Mouse (Mus musculus) ES-Bruce4 (cell line): ENCODE data around the gene Wap. TPM values are rescaled to one million over a fixed set of nuclear protein-coding genes. Genes with fewer than 3 reads are reported as not detected.

Experiments
- H3K27ac ChIP-seq: 2 replicates; pipeline ENCODE4 v1.5.1; 2012; ENCODE audit warnings: low read length, inconsistent platforms; ENCODE audit not compliant: insufficient read depth
- H3K27me3 ChIP-seq: 2 replicates; pipeline ENCODE4 v1.6.1; 2012; ENCODE audit warnings: mild to moderate bottlenecking, low read length, inconsistent platforms; ENCODE audit not compliant: control insufficient read depth, poor library complexity, insufficient read depth, severe bottlenecking
- H3K36me3 ChIP-seq: 2 replicates; pipeline ENCODE4 v1.6.1; 2012; ENCODE audit warnings: inconsistent platforms, mild to moderate bottlenecking, low read length, moderate library complexity; ENCODE audit not compliant: control insufficient read depth, poor library complexity, insufficient read depth, severe bottlenecking
- H3K4me1 ChIP-seq: one replicate; pipeline ENCODE4 v1.8.1; 2011; ENCODE audit warnings: low read length; ENCODE audit not compliant: control insufficient read depth, insufficient read depth
- H3K4me3 ChIP-seq: 2 replicates; pipeline ENCODE4 v1.5.1; 2011; ENCODE audit warnings: low read depth, mild to moderate bottlenecking, low read length
- H3K9ac ChIP-seq: 2 replicates; pipeline ENCODE4 v1.6.1; 2012; ENCODE audit warnings: low read depth, mild to moderate bottlenecking, inconsistent platforms; ENCODE audit not compliant: poor library complexity, severe bottlenecking
- H3K9me3 ChIP-seq: replicated peaks from 2 replicates; pipeline ENCODE4 v1.6.1; 2012; ENCODE audit warnings: mild to moderate bottlenecking, low read length, inconsistent platforms; ENCODE audit not compliant: control insufficient read depth, poor library complexity, insufficient read depth, severe bottlenecking
- CTCF ChIP-seq: IDR thresholded peaks from one replicate; pipeline ENCODE4 v1.8.1; 2011; ENCODE audit warnings: low read depth, low read length
- EP300 ChIP-seq: IDR thresholded peaks from 2 replicates; pipeline ENCODE4 v1.6.1; 2011; ENCODE audit warnings: low read depth, low read length; ENCODE audit not compliant: insufficient read depth
- POLR2A ChIP-seq: IDR thresholded peaks from one replicate; pipeline ENCODE4 v1.8.1; 2011; ENCODE audit warnings: low read length; ENCODE audit not compliant: insufficient read depth
- polyA plus RNA-seq: library from polyadenylated mRNA; stranded (reverse); fragments of >200 nt; gene quantifications from 2 replicates; pipeline ENCODE4 v1.2.4, GENCODE M21; 2011; ENCODE audit warnings: low read depth; ENCODE audit not compliant: missing spikeins, insufficient read depth, insufficient read length

The Wap gene
- polyA plus RNA-seq, 1 experiment, result not detected

DNA sequence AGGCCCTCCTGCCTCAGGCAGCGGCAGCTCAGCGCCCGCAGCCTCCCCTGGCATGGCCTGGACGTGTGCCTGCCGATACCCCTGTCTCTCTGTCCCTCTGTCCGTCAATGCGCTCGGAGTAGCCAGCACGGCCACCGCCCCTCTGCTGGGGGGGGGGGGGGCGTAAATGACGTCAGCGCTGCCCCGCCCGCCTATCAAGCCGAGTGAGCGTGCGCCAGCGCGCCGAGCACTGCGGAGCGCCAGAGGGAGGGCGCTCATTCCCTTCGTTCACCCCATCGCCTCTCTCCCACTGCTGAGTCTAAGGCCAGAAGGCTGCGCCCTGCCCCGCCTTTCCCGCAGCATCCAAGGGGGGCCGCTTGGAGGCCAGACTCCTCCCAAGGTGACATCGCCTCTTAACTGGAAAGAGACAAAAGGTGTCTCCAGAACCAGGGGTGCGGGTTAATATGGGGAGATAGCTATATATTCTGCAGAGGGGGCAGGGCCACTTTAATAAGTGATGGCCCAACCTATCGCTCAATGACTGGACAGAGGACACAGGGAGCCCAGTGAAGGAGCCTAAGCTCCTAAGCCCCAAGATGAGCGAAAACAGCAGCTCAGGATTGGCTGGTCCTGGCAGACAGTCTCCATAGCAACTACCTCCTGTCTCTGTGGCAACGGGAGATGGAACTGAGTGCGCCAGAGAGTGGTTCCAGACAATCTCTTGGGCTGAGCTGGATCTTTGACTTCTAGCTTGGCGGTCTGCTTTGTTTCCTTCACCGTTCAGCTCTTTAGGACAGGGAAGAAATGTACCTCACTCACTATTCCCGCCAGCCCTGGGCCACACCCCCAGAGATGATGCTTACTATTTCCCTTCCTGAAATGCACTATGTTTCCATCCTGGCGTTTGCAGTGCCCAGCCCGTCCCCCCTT, 32.7 kb downstream of the Wap start, which contains the start of gene Nacad:
Gene Nacad, minus strand, starts transcription at position 563 of the 909 bp plus-strand sequence.
- TF ChIP-seq CTCF (no peak), EP300 (no peak), POLR2A (no peak)
- H3K27me3 ChIP-seq, result no peaks in the 10 kb centered on the region

DNA sequence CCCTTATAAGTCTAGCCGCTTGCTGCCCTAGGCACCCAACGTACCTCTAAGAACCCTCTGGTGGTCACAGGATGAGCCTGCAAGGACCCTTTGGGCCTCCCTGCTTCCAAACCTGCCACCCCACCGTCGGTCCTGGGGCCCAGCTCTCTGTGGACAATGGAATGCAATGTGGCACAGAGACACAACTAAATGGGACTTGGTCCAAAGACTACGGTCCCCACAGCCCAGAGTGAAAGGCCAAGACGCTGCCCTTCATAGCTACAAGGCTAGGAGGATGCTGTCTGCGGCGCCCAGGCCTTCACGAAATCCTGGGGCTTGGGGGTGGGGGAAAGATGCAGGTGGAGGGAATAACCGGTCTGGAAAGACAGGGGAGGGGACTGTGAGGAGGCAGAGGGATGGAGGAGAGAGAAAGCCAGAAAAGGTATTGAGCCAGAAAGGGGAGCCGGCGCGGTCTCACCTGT, 33.4 kb downstream of the Wap start:
- no peak overlapping the region for H3K9ac ChIP-seq
- TF ChIP-seq EP300, result no peak
- no peak for TF ChIP-seq CTCF
- no peak for TF ChIP-seq POLR2A
- peak overlapping the region; percentile 45 for H3K4me3 ChIP-seq
- no peaks in the 10 kb centered on the region for H3K9me3 ChIP-seq
- H3K4me1 ChIP-seq, result no peaks in the 10 kb centered on the region
- no peaks in the 10 kb centered on the region for H3K36me3 ChIP-seq
- no peak overlapping the region for H3K27ac ChIP-seq
- H3K27me3 ChIP-seq, result no peaks in the 10 kb centered on the region

More for the DNA sequence above, 32.7 kb downstream of the Wap start, which contains the start of gene Nacad:
- Histone ChIP-seq H3K9me3 (no peaks in the 10 kb centered on the region), H3K9ac (no peak within 1 kb of the TSS), H3K27ac (no peak within 1 kb of the TSS), H3K4me1 (no peaks in the 10 kb centered on the region), H3K4me3 (peak within 1 kb of the TSS; percentile 45), H3K36me3 (no peaks in the 10 kb centered on the region; the same call in 1 of the 2 replicates)

DNA sequence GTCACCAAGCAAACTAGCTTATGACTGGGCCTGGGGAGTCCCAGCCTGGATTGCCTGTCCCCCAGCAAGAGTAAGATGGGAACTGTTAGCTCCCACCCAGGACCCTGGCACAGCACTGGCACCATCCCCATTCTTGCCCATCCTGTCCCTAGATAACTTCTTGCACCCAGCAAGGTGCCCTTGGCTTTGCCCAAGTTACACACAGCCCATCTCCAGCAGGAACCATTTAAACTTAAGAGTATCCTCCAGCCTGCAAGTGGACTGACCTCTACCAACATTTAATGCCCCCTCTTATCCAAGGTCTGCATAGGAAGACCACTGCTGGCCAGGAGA, 33.9 kb downstream of the Wap start:
- H3K9me3 ChIP-seq, result no peaks in the 10 kb centered on the region
- TF ChIP-seq CTCF (no peak), POLR2A (no peak), EP300 (no peak)
- H3K27ac ChIP-seq, result no peak overlapping the region
- H3K4me1 ChIP-seq, result no peaks in the 10 kb centered on the region
- H3K4me3 ChIP-seq, result no peak overlapping the region
- H3K9ac ChIP-seq, result no peak overlapping the region
- no peaks in the 10 kb centered on the region for H3K36me3 ChIP-seq
- H3K27me3 ChIP-seq, result no peaks in the 10 kb centered on the region

DNA sequence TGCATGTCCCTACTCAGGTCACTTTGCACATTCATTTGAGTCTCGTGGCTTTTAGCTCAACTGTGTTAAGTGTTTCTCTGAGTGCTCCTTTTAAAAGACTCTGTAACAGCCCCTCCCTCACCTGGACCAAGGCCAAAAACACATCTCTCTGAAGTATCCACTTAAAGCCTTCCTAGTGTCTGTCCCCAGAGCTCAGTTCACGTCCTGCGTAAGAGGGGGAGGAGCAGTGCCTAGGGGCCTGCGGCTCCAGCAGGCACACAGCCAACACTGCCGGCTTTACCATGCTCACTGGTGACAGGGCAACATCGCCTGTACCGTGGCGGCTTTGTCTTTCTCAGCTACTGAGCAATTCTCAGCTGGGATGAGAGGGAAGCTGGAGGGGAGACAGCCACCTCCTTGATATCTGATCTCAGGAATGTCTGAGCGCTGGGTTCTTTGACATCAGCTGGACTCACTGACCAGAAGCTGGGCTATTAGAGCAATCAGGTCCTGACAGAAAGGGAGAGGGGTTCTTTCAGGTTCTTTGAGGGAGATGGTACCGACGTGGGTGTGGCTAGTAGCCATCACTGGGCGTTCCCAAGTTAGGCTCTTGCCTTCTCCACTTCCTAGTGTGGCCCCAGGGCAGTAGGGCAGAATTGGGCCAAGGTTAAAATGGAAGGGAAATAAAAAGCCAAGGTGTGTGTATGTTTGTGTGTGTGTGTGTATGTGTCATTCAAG, 34.4 kb downstream of the Wap start:
- Histone ChIP-seq H3K27me3 (no peaks in the 10 kb centered on the region), H3K9me3 (no peaks in the 10 kb centered on the region), H3K27ac (no peak overlapping the region), H3K4me3 (no peak overlapping the region), H3K4me1 (no peaks in the 10 kb centered on the region), H3K9ac (no peak overlapping the region), H3K36me3 (no peaks in the 10 kb centered on the region)
- TF ChIP-seq EP300 (no peak), POLR2A (no peak)

DNA sequence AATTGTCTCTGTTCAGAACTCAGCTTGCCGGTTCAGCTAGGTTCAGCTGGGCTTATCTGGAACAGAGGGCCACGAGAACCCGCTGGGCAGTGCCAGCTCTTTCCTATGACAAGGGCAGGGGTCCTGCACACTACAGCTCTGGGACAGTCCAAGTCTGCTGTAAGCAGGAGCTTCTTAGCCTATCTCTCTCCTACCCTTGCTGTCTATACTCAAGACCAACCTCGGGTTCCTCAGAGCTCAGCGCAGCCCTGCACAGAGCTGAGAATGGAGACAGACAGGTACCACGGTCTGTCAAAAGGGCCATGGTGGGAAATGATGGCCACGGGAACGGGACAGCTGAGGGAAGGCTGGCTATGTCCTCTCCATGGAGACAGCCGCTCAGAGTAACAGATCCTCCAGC, 35.2 kb downstream of the Wap start:
- H3K4me3 ChIP-seq, result no peak overlapping the region
- no peaks in the 10 kb centered on the region for H3K27me3 ChIP-seq
- no peaks in the 10 kb centered on the region for H3K4me1 ChIP-seq

More for the DNA sequence above, 35.2 kb downstream of the Wap start:
- Histone ChIP-seq H3K9me3 (no peaks in the 10 kb centered on the region), H3K36me3 (no peaks in the 10 kb centered on the region), H3K27ac (no peak overlapping the region), H3K9ac (no peak overlapping the region)
- no peak for TF ChIP-seq EP300
- no peak for TF ChIP-seq CTCF
- no peak for TF ChIP-seq POLR2A
